Mouse (Mus musculus) left cerebral cortex, postnatal 25 days (tissue): ENCODE data around the gene Micu1. TPM values are rescaled to one million over a fixed set of nuclear protein-coding genes. Genes with fewer than 3 reads are reported as not detected.
A peak's percentile ranks its signal among the peaks of the same experiment; 100 is the strongest.

Source experiments
- DNase-seq, 2 experiments: peaks; one replicate each; pipeline ENCODE4 v3.0.0; 2022; ENCODE audit warnings: low spot score in 2 of 2, mixed read lengths in 1 of 2
- intact Hi-C: fragments of 180-260 bp; cut with DNase I; formaldehyde crosslinking; loops from one replicate; pipeline ENCODE4 v1.15.1; 2025
- total RNA-seq, 2 experiments: library from RNA; stranded (reverse); gene quantifications; 2 replicates each; pipeline ENCODE4 v1.2.3; 2021

Micu1 gene
- total RNA-seq, 2 experiments from 2014 or later: 83.7 to 86.1 TPM

DNA sequence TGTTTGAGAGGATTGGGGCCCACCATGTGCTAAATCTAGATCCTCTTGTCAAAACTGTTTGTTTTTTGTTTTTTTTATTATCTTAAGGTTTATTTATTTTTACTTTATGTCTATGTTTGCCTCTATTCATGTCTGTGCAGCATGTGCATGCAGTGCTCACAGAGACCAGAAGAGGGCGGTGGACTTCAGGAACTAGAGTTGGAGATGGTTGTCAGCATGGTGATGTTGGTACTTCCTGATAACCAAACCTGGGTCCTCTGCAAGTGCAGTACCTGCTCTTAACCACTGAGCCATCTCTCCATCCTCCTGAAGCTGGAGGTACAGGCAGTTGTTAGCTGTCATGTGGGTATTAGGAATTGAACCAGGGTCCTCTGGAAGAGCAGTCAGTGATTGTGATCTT lies 8.0 kb downstream of the Micu1 start:
- intact Hi-C loops: no loop called here
- DNase-seq: no peak

DNA sequence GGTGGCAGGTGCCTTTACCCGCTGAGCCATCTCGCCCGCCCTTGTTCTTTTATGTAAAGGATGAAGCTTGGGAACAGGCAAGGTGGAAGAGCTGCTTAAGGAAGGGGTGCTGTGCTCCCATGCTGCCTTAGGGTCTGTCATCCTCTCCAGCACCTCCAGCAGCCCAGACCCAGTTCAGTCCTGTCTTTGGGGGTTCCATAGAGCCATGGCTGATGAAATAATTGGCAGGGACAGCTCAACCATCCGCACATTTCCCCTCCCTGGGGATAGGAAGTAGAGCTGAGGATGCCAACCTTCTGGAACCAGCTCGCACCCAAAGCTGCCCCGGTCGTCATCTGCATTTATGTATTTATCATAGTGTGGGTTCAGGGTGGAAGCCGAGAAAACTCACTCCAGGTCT lies 9.8 kb downstream of the Micu1 start:
- intact Hi-C loops: no loop called here
- no peak for DNase-seq

GRCm38 (mm10) chr10:59720017-59720416 lies 17.7 kb downstream of the Micu1 start:
- no peak for DNase-seq
- intact Hi-C loops: no loop called here

- intact Hi-C loops: no loop called here
- no peak for DNase-seq
Observed at GRCm38 (mm10) chr10:59721555-59721954, 19.3 kb downstream of the Micu1 start.

DNA sequence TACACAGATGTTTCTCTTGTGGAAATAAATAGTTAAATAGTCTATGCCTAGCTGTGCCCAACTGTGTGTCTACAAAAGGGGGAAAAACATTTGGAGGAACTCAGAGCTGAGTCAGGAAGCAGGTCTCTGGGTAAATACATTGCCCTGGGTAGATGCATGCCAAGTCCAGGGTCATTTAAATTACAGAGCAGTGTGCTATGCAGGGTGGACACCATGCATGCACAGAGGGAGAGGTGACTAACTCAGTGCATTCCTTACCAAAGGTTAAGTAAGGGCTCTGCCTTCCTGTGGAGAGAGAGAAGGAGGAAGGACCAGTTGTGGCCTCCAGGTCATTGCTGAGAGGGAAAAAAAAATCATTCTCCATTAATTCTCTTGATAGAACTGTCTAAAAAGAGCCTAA lies 22.4 kb downstream of the Micu1 start:
- DNase-seq: no peak
- intact Hi-C loops: no loop called here

DNA sequence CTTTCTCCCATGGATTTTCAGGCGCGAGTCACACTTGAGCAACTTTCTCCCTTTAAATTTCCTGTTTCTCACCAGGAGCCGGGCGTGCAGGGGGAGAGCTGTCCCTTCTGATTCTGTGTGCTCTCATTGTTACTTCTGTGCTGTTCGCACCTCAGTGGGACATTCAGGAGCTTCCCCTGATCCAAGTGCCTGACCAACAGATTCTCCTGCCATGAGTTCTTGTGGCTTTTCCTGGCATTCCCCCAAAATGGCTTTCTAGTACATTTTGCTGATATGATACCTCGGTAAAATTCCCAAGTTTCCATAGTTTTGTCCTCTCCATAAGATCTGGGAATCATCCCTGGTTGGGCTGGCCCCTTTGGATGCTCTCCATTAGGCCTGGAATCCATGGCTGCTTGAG lies 25.0 kb downstream of the Micu1 start:
- no peak for DNase-seq
- intact Hi-C loops: no loop called here

DNA sequence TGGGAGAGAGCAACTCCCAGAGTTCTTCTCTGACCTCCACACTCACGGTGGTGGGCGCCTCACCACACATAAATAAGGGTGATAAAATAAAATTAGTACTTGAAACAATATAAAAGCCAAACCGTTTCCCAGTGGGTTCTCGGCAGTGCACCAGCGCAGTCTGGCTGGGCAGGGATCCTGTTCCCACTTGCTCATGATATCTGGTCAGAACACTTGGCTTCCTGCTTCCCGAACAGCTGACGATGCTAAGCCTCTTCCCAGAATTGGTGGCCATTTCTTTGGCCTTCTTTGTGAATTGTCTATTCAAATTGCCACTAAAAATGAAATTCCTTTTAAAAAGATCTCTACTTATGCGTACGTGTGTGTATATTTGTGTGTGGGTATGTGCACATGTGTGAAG lies 27.0 kb downstream of the Micu1 start:
- intact Hi-C loops: no loop called here
- no peak for DNase-seq

- no peak for DNase-seq
- intact Hi-C loops: no loop called here
Observed at GRCm38 (mm10) chr10:59729842-59730241, 27.6 kb downstream of the Micu1 start.

GRCm38 (mm10) chr10:59736027-59736598 lies 33.8 kb downstream of the Micu1 start:
- intact Hi-C loops: no loop called here
- DNase-seq: no peak

- intact Hi-C loops: no loop called here
- no peak for DNase-seq
Observed at GRCm38 (mm10) chr10:59741448-59741847, 39.2 kb downstream of the Micu1 start.

DNA sequence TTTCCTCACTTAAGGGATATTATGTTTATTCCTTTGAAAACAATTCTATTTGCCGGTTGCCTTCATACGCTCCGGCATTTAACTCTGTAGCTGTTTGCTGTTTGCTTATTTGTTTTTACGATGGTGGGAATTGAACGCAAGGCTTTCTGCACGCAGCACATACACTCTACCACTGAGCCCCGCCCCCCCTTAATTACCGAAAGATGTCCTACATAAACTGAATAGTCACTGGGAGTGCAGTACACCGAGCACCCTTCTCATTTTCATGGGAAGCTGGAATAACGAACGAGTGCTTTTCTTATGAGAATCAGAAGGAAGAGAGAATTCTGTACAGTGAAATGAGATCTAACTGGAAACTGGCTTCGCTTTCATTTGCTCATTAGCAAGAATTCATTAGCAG lies 41.1 kb downstream of the Micu1 start:
- peak in 1 of 2 experiments; percentile 5 for DNase-seq
- intact Hi-C loops: no loop called here

DNA sequence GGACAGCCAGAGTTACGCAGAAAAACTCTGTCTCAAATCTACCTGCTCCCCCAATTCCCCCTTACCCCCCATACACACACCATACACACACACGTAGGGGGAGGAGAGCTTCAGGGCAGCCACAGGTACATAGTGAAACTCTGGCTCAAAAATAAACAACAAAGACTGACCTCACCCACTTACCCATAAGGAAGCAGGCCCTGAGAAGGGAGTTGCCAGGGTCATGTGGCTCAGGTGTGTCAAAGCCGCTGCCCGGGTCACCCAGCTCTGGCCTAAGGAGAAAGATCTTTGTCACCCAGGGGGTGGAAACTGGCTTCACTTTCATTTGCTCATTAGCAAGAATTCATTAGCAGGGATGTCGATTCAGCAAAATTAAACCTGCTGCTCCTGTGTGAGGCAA lies 41.7 kb downstream of the Micu1 start:
- DNase-seq: no peak
- intact Hi-C loops: no loop called here

- no peak for DNase-seq
- intact Hi-C loops: no loop called here
Observed at GRCm38 (mm10) chr10:59747334-59747733, 45.1 kb downstream of the Micu1 start.

DNA sequence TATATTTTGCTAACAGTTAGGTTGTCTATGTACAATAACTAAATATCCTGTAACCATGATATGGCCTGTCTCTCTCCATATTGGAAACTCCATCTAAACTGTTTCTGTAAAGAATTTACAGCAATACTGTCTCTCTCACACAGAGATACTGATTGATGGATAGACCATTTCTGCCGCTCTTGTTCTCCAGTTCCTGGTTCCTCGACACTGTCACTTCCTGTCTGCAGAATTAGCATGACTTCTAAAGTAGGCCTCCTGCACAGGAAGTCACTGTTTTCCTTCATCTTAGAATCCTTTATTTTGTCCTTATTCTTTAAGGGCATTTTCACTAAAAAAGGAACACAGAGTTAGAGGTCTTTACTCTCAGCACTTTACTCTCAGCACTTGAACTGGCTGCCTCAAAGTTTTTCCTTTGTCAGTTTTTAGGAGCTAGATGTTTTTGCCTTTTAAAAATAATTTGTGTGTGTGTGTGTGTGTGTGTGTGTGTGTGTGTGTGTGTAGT lies 46.5 kb downstream of the Micu1 start:
- intact Hi-C loops: no loop called here
- no peak for DNase-seq

GRCm38 (mm10) chr10:59753538-59754069 lies 51.3 kb downstream of the Micu1 start:
- intact Hi-C loops: no loop called here
- no peak for DNase-seq

DNA sequence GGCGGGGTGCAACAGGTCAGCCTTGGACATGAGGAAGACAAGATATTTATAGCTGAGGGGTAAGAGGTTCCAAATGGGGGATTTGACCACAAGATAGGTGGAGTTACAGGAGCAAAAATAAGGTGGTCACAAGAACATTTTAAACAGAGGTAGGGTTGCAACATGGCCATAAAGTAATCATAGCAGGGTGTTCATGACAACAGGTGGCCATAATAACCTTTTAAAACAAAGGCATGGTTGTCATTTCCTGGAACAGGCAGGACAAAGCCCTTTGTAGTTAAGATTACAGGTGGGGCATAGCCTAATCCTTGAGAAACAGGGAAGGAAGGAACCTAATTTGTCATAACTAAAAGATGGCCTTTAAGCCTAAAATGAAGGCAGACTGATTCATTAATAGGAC lies 51.8 kb downstream of the Micu1 start:
- DNase-seq: no peak
- intact Hi-C loops: no loop called here

GRCm38 (mm10) chr10:59754901-59755300 lies 52.6 kb downstream of the Micu1 start:
- intact Hi-C loops: no loop called here
- no peak for DNase-seq

GRCm38 (mm10) chr10:59755681-59756080 lies 53.4 kb downstream of the Micu1 start:
- no peak for DNase-seq
- intact Hi-C loops: no loop called here

- DNase-seq: no peak
- intact Hi-C loops: no loop called here
Observed at GRCm38 (mm10) chr10:59756090-59756489, 53.8 kb downstream of the Micu1 start.

- intact Hi-C loops: no loop called here
- DNase-seq: no peak
Observed at GRCm38 (mm10) chr10:59756570-59756969, 54.3 kb downstream of the Micu1 start.

DNA sequence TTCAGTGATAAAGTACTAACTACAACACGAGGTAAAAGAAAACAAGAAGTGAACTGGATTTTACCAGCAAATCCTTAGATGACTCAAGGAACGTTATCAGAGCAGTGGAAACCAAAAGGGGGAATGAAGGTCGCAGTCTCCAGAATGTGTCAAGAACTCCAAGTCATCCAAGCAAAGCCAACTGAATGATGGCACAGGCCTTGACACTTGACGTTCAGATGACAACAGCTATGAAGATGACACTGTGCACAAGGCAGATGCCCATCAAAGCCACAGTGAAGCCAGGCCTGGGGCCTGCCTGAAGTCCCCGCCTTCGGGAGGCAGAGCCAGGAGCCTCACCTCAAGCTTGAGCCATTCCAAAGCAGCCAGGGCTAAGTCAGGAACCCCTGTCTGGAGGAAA lies 62.5 kb downstream of the Micu1 start:
- intact Hi-C loops: no loop called here
- DNase-seq: no peak
